Mouse (Mus musculus) brain, embryonic 14.5 days (tissue): ENCODE measurements at regions not wholly inside any gene's neighbourhood (a gene's known extent, or its start where the extent isn't known, plus 50 kb on each side); places are given as distances from the start of the nearest gene placed in this dataset.

Source experiments
- CTCF ChIP-seq: fragments of 200-500 bp; IDR thresholded peaks from 2 replicates; pipeline ENCODE4 v1.5.1; 2012; ENCODE audit warnings: inconsistent platforms, mild to moderate bottlenecking, moderate library complexity, borderline replicate concordance; ENCODE audit not compliant: insufficient read depth, insufficient read length; ENCODE audit errors: extremely low read depth
- POLR2A ChIP-seq: fragments of 200-500 bp; IDR thresholded peaks from 2 replicates; pipeline ENCODE4 v1.6.1; 2012; ENCODE audit warnings: mild to moderate bottlenecking, inconsistent platforms, borderline replicate concordance; ENCODE audit not compliant: poor library complexity, insufficient read depth, insufficient read length, severe bottlenecking; ENCODE audit errors: extremely low read depth

GRCm38 (mm10) chr5:91729868-91730267 lies 212.5 kb downstream of the Parm1 start:
- no peak for TF ChIP-seq CTCF
- no peak for TF ChIP-seq POLR2A
